Mouse (Mus musculus): ENCODE measurements around the gene Chil1. TPM values are rescaled to one million over a fixed set of nuclear protein-coding genes. Genes with fewer than 3 reads are reported as not detected.
A peak's percentile ranks its signal among the peaks of the same experiment; 100 is the strongest.

Gene Chil1
- polyA plus RNA-seq, 1 experiment from 2014 or later: 3.7 TPM

- H3K9me3 ChIP-seq (replicated peaks; ENCODE audit: control insufficient read depth, low read length): no peaks in the 10 kb centered on the region
- DNase-seq (ENCODE audit: low spot score) (no peak), ATAC-seq (no peak)
- H3K4me3 ChIP-seq (ENCODE audit: low read depth, low read length): no peak overlapping the region
- H3K36me3 ChIP-seq (ENCODE audit: control insufficient read depth, insufficient read depth, low read length): no peaks in the 10 kb centered on the region
- H3K27ac ChIP-seq (ENCODE audit: low read depth, low read length): no peak overlapping the region
- WGBS: 76% methylated on average over 15 of the region's 15 CpGs
- H3K4me1 ChIP-seq (ENCODE audit: control insufficient read depth, insufficient read depth, low read length): peaks cover 10% of the 10 kb centered on the region; the same call in 1 of the 2 replicates
- no peak overlapping the region for H3K4me2 ChIP-seq (ENCODE audit: low read length)
- H3K27me3 ChIP-seq (replicated peaks; ENCODE audit: control insufficient read depth, insufficient read depth, low read length): no peaks in the 10 kb centered on the region
- no peak overlapping the region for H3K9ac ChIP-seq (ENCODE audit: low read length)
These were observed 15.5 kb downstream of the Chil1 start for GRCm38 (mm10) chr1:134197325-134197982.

- 75% methylated on average over 12 of the region's 12 CpGs for WGBS
- ATAC-seq: no peak
These were observed 16.4 kb downstream of the Chil1 start for GRCm38 (mm10) chr1:134198197-134198995.

GRCm38 (mm10) chr1:134200481-134200880, 18.5 kb downstream of the Chil1 start:
- Histone ChIP-seq H3K9me3 (replicated peaks; ENCODE audit: control insufficient read depth, low read length) (no peaks in the 10 kb centered on the region), H3K9ac (ENCODE audit: low read length) (no peak overlapping the region), H3K4me1 (ENCODE audit: control insufficient read depth, insufficient read depth, low read length) (peaks cover 5% of the 10 kb centered on the region; the same call in 1 of the 2 replicates), H3K27me3 (replicated peaks; ENCODE audit: control insufficient read depth, insufficient read depth, low read length) (no peaks in the 10 kb centered on the region), H3K36me3 (ENCODE audit: control insufficient read depth, insufficient read depth, low read length) (no peaks in the 10 kb centered on the region), H3K4me3 (ENCODE audit: low read depth, low read length) (no peak overlapping the region), H3K27ac (ENCODE audit: low read depth, low read length) (no peak overlapping the region), H3K4me2 (ENCODE audit: low read length) (no peak overlapping the region)
- no peak for DNase-seq (ENCODE audit: low spot score)
- no peak for ATAC-seq
- 69% methylated on average over 2 of the region's 2 CpGs for WGBS

More at GRCm38 (mm10) chr1:134198197-134198995, 16.4 kb downstream of the Chil1 start:
- Histone ChIP-seq H3K4me3 (ENCODE audit: low read depth, low read length) (no peak overlapping the region), H3K9ac (ENCODE audit: low read length) (no peak overlapping the region), H3K36me3 (ENCODE audit: control insufficient read depth, insufficient read depth, low read length) (no peaks in the 10 kb centered on the region), H3K27me3 (replicated peaks; ENCODE audit: control insufficient read depth, insufficient read depth, low read length) (no peaks in the 10 kb centered on the region), H3K27ac (ENCODE audit: low read depth, low read length) (no peak overlapping the region), H3K4me1 (ENCODE audit: control insufficient read depth, insufficient read depth, low read length) (peaks cover 10% of the 10 kb centered on the region; the same call in 1 of the 2 replicates), H3K9me3 (replicated peaks; ENCODE audit: control insufficient read depth, low read length) (no peaks in the 10 kb centered on the region), H3K4me2 (ENCODE audit: low read length) (no peak overlapping the region)
- DNase-seq (ENCODE audit: low spot score): no peak

- Histone ChIP-seq H3K27me3 (replicated peaks; ENCODE audit: control insufficient read depth, insufficient read depth, low read length) (no peaks in the 10 kb centered on the region), H3K9ac (ENCODE audit: low read length) (no peak overlapping the region), H3K4me2 (ENCODE audit: low read length) (no peak overlapping the region), H3K4me1 (ENCODE audit: control insufficient read depth, insufficient read depth, low read length) (no peaks in the 10 kb centered on the region), H3K27ac (ENCODE audit: low read depth, low read length) (no peak overlapping the region), H3K9me3 (replicated peaks; ENCODE audit: control insufficient read depth, low read length) (no peaks in the 10 kb centered on the region), H3K36me3 (ENCODE audit: control insufficient read depth, insufficient read depth, low read length) (no peaks in the 10 kb centered on the region), H3K4me3 (ENCODE audit: low read depth, low read length) (no peak overlapping the region)
- ATAC-seq: no peak
- DNase-seq (ENCODE audit: low spot score): no peak
- WGBS: 83% methylated on average over 6 of the region's 6 CpGs
These were observed 19.2 kb downstream of the Chil1 start for GRCm38 (mm10) chr1:134200998-134201686.

- Histone ChIP-seq H3K9me3 (replicated peaks; ENCODE audit: control insufficient read depth, low read length) (no peaks in the 10 kb centered on the region), H3K27me3 (replicated peaks; ENCODE audit: control insufficient read depth, insufficient read depth, low read length) (no peaks in the 10 kb centered on the region), H3K27ac (ENCODE audit: low read depth, low read length) (no peak overlapping the region), H3K36me3 (ENCODE audit: control insufficient read depth, insufficient read depth, low read length) (no peaks in the 10 kb centered on the region), H3K4me3 (ENCODE audit: low read depth, low read length) (no peak overlapping the region), H3K4me2 (ENCODE audit: low read length) (no peak overlapping the region), H3K4me1 (ENCODE audit: control insufficient read depth, insufficient read depth, low read length) (no peaks in the 10 kb centered on the region), H3K9ac (ENCODE audit: low read length) (no peak overlapping the region)
- no peak for DNase-seq (ENCODE audit: low spot score)
- no peak for ATAC-seq
- 35% methylated on average over 3 of the region's 3 CpGs for WGBS
These were observed 19.9 kb downstream of the Chil1 start for GRCm38 (mm10) chr1:134201751-134202420.

GRCm38 (mm10) chr1:134204230-134204629, 22.3 kb downstream of the Chil1 start:
- 79% methylated on average over 13 of the region's 13 CpGs for WGBS
- Histone ChIP-seq H3K9ac (ENCODE audit: low read length) (no peak overlapping the region), H3K27me3 (replicated peaks; ENCODE audit: control insufficient read depth, insufficient read depth, low read length) (no peaks in the 10 kb centered on the region), H3K4me3 (ENCODE audit: low read depth, low read length) (no peak overlapping the region), H3K36me3 (ENCODE audit: control insufficient read depth, insufficient read depth, low read length) (no peaks in the 10 kb centered on the region), H3K4me1 (ENCODE audit: control insufficient read depth, insufficient read depth, low read length) (no peaks in the 10 kb centered on the region), H3K4me2 (ENCODE audit: low read length) (no peak overlapping the region), H3K9me3 (replicated peaks; ENCODE audit: control insufficient read depth, low read length) (no peaks in the 10 kb centered on the region), H3K27ac (ENCODE audit: low read depth, low read length) (peak overlapping the region; percentile 33; the same call in 1 of the 2 replicates)
- DNase-seq (ENCODE audit: low spot score) (peak; percentile 55), ATAC-seq (no peak)

- Histone ChIP-seq H3K4me3 (ENCODE audit: low read depth, low read length) (no peak overlapping the region), H3K27me3 (replicated peaks; ENCODE audit: control insufficient read depth, insufficient read depth, low read length) (no peaks in the 10 kb centered on the region), H3K4me1 (ENCODE audit: control insufficient read depth, insufficient read depth, low read length) (no peaks in the 10 kb centered on the region), H3K27ac (ENCODE audit: low read depth, low read length) (no peak overlapping the region), H3K36me3 (ENCODE audit: control insufficient read depth, insufficient read depth, low read length) (no peaks in the 10 kb centered on the region), H3K4me2 (ENCODE audit: low read length) (no peak overlapping the region), H3K9ac (ENCODE audit: low read length) (no peak overlapping the region), H3K9me3 (replicated peaks; ENCODE audit: control insufficient read depth, low read length) (no peaks in the 10 kb centered on the region)
- 67% methylated on average over 9 of the region's 9 CpGs for WGBS
- ATAC-seq (no peak), DNase-seq (ENCODE audit: low spot score) (no peak)
These were observed 23.5 kb downstream of the Chil1 start for GRCm38 (mm10) chr1:134205296-134206018.

GRCm38 (mm10) chr1:134206085-134206484, 24.1 kb downstream of the Chil1 start:
- Histone ChIP-seq H3K27me3 (replicated peaks; ENCODE audit: control insufficient read depth, insufficient read depth, low read length) (no peaks in the 10 kb centered on the region), H3K9me3 (replicated peaks; ENCODE audit: control insufficient read depth, low read length) (no peaks in the 10 kb centered on the region), H3K4me2 (ENCODE audit: low read length) (no peak overlapping the region), H3K36me3 (ENCODE audit: control insufficient read depth, insufficient read depth, low read length) (no peaks in the 10 kb centered on the region), H3K9ac (ENCODE audit: low read length) (no peak overlapping the region), H3K27ac (ENCODE audit: low read depth, low read length) (no peak overlapping the region), H3K4me1 (ENCODE audit: control insufficient read depth, insufficient read depth, low read length) (no peaks in the 10 kb centered on the region), H3K4me3 (ENCODE audit: low read depth, low read length) (no peak overlapping the region)
- DNase-seq (ENCODE audit: low spot score) (no peak), ATAC-seq (no peak)
- WGBS: 55% methylated on average over 5 of the region's 5 CpGs

All from forebrain, embryonic 14.5 days (tissue).